In the genomic region with DNA sequence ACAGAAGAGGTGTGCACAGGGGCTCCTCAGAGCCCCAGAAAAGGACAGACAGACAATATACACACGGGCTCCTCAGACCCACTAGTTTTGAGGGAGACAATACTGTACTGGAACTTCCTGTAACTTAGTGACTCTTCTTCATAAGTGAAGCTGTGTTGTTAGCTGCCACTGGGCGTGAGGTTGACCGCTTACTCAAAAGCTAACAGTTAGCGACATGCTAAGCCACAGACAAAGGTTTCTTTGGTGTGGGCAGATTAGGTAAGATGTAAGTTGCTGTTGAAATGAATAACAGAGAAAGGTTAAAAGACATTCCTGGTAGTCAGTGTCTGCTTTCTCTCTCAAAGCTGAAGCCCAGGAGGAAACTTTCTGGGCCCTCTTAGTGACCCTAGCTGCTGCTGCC, we compare ENCODE assay signal across 17 mouse cellular contexts. TPM values are rescaled to one million over a fixed set of nuclear protein-coding genes. Genes with fewer than 3 reads are reported as not detected.
DNase-seq lines count a peak whose midpoint lies in the region; ATAC-seq lines count a peak whose summit lies in the region.
"Had no signal": no experiment of that assay in that cellular context is flagged by ENCODE, and none has a peak within 500 bp of the region (broad histone marks: within the 10 kb centered on the region; RNA-seq: fewer than 3 reads in every experiment).

No protein-coding gene starts in this region.

- H3K27me3 ChIP-seq in embryonic facial prominence, embryonic 10.5 days (replicated peaks; ENCODE audit: low read depth, poor library complexity, severe bottlenecking): no peaks in the 10 kb centered on the region
- H3K27me3 ChIP-seq in hindbrain, embryonic 13.5 days: no peaks in the 10 kb centered on the region
- H3K27me3 ChIP-seq: heart, embryonic 12.5 days; liver, embryonic 13.5 days; lung, embryonic 15.5 days; midbrain, embryonic 15.5 days; Patski had no signal

- H3K4me3 ChIP-seq in embryonic facial prominence, embryonic 10.5 days: no peak overlapping the region
- H3K4me3 ChIP-seq in hindbrain, embryonic 13.5 days: no peak overlapping the region
- H3K4me3 ChIP-seq: heart, embryonic 12.5 days; hindbrain, embryonic 10.5 days; liver, embryonic 13.5 days; lung, embryonic 15.5 days; midbrain, embryonic 15.5 days had no signal

- H3K9me3 ChIP-seq in embryonic facial prominence, embryonic 10.5 days: no peaks in the 10 kb centered on the region
- H3K9me3 ChIP-seq in hindbrain, embryonic 13.5 days: no peaks in the 10 kb centered on the region
- H3K9me3 ChIP-seq: heart, embryonic 12.5 days; hindbrain, embryonic 10.5 days; liver, embryonic 13.5 days; lung, embryonic 15.5 days; midbrain, embryonic 15.5 days had no signal

- 77% methylated on average over 4 of the region's 4 CpGs for WGBS in embryonic facial prominence, embryonic 10.5 days
- WGBS in hindbrain, embryonic 13.5 days: 88% methylated on average over 4 of the region's 4 CpGs

- H3K4me1 ChIP-seq in embryonic facial prominence, embryonic 10.5 days: no peaks in the 10 kb centered on the region
- H3K4me1 ChIP-seq in hindbrain, embryonic 13.5 days (replicated peaks): peaks cover 23% of the 10 kb centered on the region
- H3K4me1 ChIP-seq: hindbrain, embryonic 10.5 days had no signal

- H3K27ac ChIP-seq in embryonic facial prominence, embryonic 10.5 days (replicated peaks): no peak overlapping the region
- H3K27ac ChIP-seq in hindbrain, embryonic 13.5 days: no peak overlapping the region
- H3K27ac ChIP-seq: hindbrain, embryonic 10.5 days; hindbrain, postnatal 0 days; liver, embryonic 13.5 days; lung, embryonic 15.5 days; midbrain, embryonic 15.5 days had no signal

- peaks cover 91% of the 10 kb centered on the region for H3K36me3 ChIP-seq in embryonic facial prominence, embryonic 10.5 days (replicated peaks)
- H3K36me3 ChIP-seq in hindbrain, embryonic 13.5 days: peaks cover 5% of the 10 kb centered on the region; the same call in 1 of the 2 replicates
- H3K36me3 ChIP-seq: midbrain, embryonic 15.5 days had no signal

- H3K4me2 ChIP-seq in hindbrain, embryonic 13.5 days: no peak overlapping the region
- H3K4me2 ChIP-seq: heart, embryonic 12.5 days; liver, embryonic 13.5 days; lung, embryonic 15.5 days; midbrain, embryonic 15.5 days had no signal

- peak; percentile 23 for ATAC-seq in CD4-positive, CD25-positive, alpha-beta regulatory T cell, adult 4 months
- peak; percentile 29 for ATAC-seq in activated CD4-positive, CD25-positive, alpha-beta regulatory T cell, adult 4 months
- 0 out of 2 replicates have a peak, but pooled peaks have one; percentile 25 for ATAC-seq in monocyte, adult 5-6 weeks (replicated peaks; ENCODE audit: insufficient number of reproducible peaks, low FRiP score, low TSS enrichment, poor library complexity, severe bottlenecking)
- no peak for ATAC-seq in hindbrain, embryonic 13.5 days (ENCODE audit: low FRiP score)

- DNase-seq in 416B (ENCODE audit: low read depth): peak; percentile 42
- no peak for DNase-seq in gastrocnemius, postnatal 4 days (ENCODE audit: low spot score in 2 of 2)
- no peak for DNase-seq in embryonic facial prominence, embryonic 10.5 days (ENCODE audit: low spot score)
- DNase-seq: heart, adult 11 months; kidney, adult 11 months; right cerebral cortex, postnatal 25 days had no signal

- no peak overlapping the region for H3K9ac ChIP-seq in hindbrain, embryonic 13.5 days
- H3K9ac ChIP-seq: heart, embryonic 12.5 days; liver, embryonic 13.5 days; lung, embryonic 15.5 days; midbrain, embryonic 15.5 days had no signal

RNA-seq across cellular contexts. Expression of gene Chd1, which starts 9.7 kb away (rescaled TPM):
- 10 to 100 TPM; 15.3 to 17.6 TPM for polyA plus RNA-seq in CD4-positive, CD25-positive, alpha-beta regulatory T cell, adult 4 months (2017; shearing (Covaris generic))
- polyA plus RNA-seq in activated CD4-positive, CD25-positive, alpha-beta regulatory T cell, adult 4 months (2017; shearing (Covaris generic)): 10 to 100 TPM; 16.3 to 17.3 TPM
- total RNA-seq in monocyte, adult 5-6 weeks (2017): 92.9 to 105 TPM (median 98.3 TPM) in 3 replicates
- 10 to 100 TPM; 22.6 to 27.3 TPM for total RNA-seq in gastrocnemius, postnatal 4 days (2021)
- polyA plus RNA-seq in embryonic facial prominence, embryonic 10.5 days (2016; fragmentation: Nextera tagmentation; extraction: Ambion mirVana): 35.2 and 39.0 TPM in 2 replicates
- 20.9 and 22.9 TPM in 2 replicates for polyA plus RNA-seq in hindbrain, embryonic 13.5 days (2015; fragmentation: Nextera tagmentation; extraction: Ambion mirVana)
